Mouse (Mus musculus) retina, embryonic 14.5 days (tissue): ENCODE data around the gene Tsc1.

Experiments
- DNase-seq: peaks from one replicate; pipeline ENCODE4 v3.0.0-alpha.2; 2015; ENCODE audit warnings: low spot score

Tsc1 gene

DNA sequence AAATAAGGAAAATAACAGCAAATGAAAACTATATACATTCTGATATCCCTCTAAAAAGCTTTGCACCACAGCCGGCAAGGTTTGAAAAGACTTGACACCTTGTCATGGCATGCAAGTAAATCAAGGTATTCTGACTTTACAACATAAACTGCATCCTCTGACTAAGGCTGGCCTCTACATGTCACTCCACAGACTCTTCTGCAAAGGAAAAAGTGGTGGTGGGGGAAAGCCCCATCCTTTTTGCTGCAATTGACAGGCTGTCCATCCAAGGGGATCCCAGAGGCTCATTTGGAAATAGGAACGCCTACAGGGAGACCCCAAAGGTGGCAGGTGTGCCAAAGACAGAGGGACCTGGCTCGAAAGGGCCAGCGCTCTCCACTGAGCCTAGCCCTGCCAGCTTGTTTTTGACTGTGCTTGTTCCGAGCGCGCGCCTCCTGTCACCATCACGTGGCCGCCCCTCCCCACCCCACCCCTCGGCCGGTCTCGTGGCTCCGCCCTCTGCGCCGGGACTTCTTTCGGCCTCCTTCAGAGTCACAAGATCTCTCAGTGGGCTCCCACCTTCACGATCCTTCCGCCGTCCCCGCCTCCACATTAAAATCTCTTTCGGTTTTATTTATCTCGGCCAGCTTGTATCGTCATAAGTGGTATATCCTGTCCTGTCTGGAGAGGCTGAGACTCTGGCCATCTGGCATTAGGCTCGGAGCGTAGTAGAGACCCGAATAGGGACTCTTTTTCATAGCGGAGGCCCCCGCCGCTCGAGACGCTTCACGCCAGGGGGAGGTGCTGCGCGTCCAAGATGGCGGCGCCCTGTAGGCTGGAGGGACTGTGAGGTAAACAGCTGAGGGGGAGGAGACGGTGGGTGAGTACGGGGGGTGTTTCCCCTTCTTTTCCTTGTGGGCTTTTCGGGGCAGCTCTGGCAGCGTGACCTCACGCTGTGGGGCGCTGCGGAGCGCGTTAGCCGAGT, at the start of gene Tsc1:
TSS of gene Tsc1 (plus strand) at position 768 of the 964 bp plus-strand sequence.
- DNase-seq, result peak; percentile 97

DNA sequence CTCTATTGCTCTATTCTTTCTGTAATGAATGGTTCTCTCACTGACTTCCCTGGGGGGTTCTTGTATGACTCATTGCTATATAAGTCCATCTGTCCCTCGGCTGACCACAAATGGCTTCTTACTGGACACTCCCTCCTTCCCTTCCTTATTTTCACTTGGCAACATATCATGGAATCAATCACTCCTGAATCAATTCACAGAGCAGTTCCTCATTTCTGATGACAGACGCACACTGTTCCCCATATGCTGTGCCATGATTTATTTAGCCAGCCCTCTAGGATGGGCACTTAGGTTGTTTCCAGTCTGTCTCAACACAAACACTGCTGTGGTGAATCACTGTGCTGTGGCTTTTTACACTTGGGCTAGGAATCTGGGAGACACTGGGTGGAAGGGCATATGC, 49.5 kb upstream of the Tsc1 start:
- DNase-seq, result no peak

DNA sequence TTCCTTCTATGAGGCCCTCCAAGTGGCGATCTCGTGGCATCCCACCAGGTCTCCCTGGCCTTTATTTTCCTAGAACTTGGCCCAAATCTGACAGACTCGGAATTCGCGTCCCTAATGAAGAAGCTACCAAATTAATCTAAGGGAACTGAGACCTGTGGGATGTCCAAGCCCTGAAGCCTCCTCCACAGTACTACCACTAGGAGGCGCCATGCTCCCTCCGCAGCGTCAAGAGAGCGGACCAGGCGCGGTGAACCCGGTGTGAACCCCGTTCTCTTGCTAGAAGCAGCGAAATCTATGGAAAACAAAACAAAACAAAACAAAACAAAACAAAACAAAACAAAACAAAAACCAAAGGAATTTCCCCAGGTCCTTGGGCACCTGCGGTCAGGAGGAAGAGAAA, 48.2 kb upstream of the Tsc1 start:
- DNase-seq, result peak; percentile 81

DNA sequence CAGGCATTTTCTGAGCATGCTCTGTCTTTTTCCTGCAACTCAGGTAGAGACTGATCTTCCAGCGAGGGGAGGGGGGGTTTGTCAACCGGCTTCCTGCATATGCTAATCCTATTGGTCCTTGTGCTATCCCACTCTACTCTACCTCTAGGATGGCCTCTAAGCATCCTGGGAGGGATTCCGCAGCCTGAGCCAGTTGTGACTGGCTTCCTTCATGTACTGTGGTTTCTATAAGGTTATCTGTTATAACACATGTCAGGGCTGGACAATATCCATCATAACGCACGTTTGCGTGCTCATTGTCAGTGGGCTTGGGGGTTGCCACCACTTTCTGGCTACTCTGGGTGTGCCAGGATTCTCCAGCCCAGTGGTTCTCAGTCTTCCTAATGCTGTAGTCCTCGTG, 45.0 kb upstream of the Tsc1 start:
- DNase-seq, result no peak

DNA sequence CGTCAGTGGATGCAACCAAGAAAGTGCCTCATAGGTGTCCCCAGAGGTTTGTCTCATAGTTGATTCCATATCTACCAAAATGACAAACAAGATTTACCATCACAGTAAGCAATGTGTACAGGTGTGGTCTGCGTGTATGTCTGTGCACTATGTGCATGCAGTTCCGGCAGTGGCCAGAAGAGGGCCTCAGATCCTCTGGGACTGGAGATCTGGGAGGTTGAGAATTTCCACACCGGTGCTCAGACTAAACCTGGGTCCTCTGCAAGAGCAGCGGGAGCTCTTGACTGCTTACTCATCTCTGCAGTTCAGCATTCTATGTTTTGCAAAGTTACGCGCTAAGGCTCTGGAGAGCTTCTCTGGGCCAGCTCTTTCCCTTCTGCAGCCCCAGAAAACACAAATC, 44.0 kb upstream of the Tsc1 start:
- no peak for DNase-seq

DNA sequence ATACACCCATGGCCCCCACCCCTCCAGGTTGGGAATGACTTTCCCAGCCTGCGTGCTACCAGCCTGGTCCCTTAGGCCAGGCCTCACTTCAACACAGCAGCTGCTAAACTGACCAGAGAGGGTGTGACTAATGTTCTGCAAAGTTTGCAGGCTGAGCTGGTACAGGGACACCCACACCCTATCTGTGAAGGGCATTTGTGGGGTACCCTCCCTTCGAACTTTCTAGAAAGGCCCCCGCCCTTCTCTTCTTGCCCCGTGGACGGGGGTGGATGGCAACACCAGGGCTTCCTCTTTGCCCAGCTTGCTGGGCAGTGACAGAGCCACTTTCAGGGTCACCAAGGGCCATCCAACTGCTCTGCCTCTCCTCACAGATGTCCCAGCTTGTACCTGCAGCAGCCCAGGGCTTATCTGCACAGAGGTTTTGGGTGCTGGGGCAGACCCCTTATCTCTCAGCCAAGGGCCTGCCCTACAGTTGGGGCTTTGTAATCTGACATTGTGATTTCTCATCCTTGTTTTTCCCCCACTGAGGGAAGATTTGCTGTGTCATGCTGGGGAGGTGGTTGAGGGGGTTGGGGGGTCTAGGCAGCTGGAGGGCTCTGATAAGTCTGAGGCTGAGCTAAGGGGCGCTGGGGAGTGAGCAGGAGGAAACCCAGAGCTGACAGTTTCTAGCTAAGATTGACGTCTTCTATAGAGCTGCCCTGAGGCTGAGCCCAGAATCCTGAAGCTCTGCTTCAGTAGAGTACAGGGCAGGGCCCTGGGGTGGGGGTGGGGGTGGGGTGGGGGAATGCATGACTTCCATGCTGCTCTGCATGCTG, 43.1 kb upstream of the Tsc1 start:
- DNase-seq, result no peak

DNA sequence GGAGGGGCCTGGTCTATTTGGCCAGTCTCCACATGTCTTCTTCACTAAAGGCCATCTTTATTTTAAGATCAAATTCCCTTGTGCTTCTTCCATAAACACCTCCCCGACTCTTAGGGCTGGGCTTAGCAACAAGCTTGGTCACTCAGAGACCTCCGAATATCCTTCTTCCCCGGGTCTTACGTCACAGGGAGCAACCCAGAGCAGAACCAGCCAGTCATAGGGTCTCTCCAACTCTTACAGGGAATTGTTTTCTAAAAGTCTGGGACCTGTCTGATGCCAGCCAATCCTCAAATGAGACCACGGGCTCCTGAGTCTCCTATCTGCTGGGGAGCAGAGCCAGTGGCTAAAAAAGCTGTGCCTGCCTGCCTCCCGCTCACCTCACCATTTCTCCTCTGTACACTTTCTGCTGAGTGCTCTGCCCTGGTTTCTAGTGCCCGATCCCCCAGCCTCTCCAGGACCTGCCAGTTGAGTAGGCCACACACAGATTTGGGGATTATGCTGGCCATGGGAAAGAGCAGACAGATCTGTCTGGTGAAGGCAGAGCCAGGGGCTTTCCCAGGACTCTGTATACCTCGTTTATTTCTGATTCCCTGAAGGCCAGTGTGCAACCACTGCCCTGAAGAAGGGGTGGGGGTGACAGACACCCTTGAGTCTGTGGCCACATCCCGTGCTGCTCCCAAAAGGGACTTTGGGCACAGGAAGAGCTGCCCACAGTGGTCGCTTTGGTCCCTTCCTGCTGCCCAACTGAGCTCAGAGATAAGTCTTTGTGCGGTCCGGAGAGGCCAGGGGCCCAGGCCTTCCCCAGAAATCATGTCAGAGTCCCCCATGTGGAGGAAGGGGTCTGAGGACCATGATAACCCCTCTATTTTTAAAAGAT, 42.1 kb upstream of the Tsc1 start:
- DNase-seq, result no peak

DNA sequence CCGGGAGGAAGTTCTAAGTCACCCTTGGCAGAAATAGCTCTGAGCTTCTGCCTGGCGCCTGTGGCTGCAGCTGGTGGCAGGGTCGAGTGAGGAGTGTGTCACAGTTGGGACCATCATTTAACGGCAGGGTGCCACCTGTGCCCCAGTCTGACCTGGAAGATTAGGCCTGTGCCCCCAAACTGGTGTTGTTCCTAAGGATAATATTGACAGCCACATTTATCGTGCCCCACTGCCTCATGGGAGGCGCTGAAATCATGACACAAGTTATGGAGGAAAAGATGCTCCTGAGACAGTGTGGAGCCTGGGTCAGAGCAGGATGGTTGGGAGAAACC, 41.5 kb upstream of the Tsc1 start:
- no peak for DNase-seq

DNA sequence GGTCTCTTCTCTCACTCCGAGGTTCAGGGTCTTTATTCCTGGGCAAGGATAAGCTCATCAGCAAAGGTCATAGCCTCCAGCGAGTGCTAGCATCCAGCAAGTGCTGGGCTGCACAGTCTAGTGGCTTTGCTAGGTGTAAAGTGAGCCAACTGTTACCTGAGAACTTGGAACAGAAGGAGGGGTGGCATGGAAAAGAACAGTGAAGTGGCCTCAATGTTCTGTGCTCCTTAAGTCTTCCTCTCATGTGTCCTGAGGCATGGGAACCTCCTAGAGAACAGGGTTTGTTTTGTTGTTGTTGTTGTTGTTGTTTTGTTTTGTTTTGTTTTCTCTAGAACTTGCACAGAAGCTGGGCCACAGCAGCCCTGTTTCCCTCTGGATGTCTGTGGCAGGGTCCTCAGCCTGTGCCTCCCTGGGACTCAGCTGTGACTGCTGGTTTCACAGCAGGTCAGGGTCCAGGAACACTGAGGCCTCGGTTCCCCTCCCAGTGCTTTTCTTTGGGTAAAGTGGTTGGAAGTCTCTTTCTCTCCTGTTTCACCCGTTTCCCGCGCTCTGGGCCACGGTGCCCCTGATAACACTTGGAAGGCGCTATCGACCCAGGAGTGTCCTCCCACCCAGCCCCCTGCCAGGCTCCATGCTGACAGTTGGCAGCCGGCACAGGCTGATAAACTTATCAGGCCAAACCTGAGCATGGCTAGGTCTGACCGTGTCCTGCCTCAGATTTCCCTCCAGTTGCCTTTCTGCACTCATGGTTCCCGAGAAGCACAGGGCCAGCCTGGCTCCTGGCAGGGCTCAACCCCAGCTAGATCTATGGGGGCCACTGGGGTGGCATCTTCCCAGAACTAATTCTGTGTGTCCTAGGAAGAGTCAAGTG, 39.1 kb upstream of the Tsc1 start:
- no peak for DNase-seq

DNA sequence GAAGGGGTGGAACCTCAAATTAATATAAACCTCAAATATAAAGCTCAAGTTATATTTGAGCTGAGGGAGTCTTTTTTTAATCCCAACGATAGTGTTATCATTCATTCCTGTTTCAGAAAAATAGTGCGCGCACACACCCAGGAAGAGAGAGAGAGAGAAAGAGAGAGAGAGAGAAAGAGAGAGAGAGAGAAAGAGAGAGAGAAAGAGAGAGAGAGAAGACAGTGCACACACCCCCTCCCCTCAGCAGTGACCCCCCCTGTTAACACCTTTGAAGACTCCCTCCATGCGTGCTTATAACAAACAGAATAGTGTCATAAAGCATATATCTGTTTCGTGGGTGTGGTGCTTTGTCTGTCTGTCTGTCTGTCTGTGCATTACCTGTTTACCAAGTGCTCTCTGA, 37.5 kb upstream of the Tsc1 start:
- DNase-seq, result no peak

DNA sequence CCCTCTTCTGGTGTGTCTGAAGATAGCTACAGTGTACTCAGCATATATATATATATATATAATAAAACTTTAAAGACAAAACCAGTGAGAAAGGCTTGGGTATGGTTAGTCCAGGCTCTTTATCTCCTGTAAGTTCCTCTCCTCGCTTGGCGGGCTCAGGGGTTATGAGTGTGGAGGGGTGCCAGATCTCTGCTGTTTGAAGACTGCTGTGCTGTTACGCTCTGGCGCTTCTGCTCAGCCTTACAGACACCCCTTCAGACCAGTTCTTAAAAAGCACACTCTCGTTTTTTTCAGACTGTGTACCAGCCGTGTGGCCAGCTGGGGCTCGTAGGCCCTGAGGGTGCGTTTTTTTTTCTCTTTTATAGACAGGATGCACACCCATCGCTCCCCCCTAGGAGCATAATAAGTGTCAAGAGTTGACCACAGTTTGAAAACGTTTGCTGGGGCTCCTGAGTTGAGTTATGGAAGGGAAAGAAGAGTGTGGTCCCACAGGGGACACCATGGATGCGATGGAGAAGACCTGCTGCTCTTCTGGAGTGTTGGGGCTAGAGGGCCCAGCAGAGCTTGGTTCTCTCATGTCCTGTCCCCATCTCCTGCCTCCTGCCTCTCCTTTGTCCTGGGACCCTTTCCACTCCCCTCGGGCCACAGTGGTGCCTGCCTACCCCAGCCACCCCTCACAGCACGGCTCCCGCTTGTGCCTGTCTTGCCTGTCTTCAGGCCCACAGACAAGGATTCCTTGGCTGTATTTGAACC, 35.1 kb upstream of the Tsc1 start:
- DNase-seq, result no peak

DNA sequence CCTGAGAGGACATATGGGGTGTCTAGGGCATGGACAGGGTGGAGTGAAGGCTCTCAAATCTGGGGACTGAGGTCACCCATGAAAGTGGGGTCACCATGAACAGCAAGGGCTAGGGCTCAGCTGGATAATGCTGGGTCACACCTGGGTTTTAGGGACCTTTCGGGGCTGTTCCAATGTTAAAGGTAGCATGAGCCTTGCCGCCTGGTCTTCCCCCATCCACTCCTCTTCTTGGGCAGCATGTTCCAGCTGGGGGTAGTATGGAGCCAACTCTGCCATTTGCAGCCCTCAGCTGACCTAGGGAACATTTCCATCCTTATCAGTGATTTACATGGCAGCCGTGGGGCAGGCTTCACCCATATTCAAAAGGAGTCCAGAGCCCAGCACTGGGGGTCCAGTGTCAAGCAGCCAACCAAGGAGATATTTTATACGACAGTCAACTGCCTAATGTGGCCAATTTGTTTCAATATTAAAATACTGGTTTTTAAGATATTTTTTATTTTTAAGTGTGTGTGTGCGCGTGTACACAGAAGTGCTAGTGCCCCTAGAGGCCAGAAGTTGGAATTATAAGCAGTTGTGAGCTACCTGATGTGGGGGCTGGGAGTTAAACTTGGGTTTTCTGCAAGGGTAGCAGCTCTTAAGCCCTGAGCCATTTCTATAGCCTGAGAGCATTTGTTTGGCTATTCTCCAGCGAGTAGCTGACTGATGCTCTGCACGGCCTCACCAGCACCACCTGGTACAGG, 34.3 kb upstream of the Tsc1 start:
- DNase-seq, result no peak

DNA sequence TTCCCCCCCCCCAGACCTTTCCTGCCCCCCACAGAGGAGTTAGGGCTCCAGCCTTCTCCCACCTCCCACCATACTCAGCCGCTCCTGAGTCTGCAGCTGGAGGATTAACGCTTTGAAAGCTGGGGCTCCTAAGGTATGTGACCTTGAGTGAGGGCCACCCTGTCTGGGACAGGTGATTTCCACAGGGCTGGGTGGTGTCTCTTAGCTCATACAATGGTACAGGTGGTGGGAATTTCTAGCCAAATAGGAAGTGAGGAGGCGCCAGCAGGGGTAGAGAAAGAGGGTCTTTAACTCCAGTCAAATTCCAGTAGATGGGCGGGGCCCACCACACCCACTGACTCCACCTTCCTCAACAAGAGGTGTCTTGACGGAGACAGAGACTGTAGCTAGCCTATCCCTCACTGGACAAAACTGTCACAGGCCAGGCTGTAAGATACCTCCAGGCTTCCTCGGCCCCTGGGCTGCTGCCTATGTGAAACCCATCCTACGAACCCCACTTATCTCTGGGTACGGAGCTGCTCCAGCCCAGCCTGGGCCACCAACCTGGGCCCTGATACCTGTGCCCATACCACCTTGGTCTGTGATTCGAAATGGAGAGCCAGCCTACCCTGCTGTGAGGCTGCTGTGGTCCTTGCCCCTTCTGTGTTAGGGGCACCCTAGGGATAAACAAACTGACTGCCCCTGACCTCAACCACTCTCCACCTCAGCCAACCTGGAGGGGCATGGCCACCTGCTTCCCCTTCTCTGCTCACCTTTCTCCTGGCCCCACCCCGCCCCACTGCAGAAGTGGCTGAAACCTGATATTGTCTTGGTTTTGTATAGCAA, 33.5 kb upstream of the Tsc1 start:
- DNase-seq, result no peak

DNA sequence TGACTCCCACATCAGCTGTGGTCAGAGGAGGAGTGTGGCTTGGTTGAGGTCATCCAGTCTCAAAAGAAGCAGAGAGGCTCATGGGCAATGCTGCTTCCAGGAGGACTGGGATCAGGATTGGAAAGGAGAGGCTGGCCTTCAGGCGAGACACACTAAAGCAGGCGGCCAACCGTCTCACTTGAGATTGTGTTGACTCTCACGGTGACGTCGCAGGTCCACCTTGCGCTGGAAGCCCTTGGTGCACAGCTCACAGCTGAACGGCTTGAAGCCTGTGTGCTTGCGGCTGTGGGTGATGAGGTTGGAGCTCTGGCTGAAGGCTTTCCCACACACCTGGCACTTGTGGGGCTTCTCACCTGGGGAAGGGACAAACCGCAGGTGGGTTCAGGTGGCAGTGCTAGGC, 31.2 kb upstream of the Tsc1 start:
- DNase-seq, result no peak

DNA sequence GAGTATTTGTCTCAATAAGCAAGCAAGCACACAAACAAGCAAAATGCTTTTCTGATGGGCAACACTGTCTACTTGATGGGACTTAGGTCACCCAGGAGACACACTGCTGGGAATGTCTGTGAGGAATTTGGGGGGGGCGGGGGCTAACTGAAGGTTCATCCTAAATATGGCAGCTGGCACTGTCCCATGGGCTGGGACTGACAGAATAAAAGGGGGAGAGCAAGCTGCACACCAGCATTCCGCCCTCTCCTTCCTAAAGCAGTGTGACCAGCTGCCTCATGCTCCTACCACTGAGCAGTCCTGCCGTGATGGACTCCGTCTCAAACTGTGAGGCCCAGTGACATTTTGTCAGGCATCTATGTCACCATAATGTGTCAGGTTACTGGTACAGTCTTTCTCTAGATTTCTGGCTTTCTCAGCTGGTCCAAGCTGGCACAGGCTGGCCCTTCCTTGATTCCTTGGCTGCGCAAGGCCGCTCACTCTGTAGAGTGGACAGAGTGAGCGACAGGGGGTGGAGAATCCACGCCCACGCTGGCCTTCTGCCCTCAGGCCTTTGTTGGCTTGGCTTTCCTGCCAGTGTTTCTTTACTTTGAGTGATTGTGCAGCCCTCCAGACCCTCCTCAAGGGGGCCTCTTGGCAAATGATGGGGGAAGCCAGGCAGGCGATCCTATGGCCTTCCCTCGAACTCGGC, 30.2 kb upstream of the Tsc1 start:
- no peak for DNase-seq

DNA sequence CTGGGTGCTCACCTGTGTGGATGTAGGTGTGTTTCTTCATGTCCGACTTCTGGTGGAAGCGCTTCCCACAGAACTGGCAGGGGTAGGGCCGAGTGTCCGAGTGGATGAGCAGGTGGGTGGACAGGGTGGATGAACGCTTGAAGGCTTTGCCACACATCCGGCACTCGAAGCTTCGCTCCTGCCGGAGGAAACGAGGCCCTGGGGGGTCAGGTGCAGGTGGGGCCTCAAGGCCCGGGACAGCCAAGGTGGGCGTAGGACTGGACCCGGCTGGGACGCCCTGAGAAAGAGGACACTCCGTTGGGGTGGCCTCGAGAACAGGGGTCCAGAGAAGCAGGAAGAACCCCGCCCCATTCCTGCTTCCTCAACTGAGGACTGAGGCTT, 29.6 kb upstream of the Tsc1 start:
- DNase-seq, result no peak

DNA sequence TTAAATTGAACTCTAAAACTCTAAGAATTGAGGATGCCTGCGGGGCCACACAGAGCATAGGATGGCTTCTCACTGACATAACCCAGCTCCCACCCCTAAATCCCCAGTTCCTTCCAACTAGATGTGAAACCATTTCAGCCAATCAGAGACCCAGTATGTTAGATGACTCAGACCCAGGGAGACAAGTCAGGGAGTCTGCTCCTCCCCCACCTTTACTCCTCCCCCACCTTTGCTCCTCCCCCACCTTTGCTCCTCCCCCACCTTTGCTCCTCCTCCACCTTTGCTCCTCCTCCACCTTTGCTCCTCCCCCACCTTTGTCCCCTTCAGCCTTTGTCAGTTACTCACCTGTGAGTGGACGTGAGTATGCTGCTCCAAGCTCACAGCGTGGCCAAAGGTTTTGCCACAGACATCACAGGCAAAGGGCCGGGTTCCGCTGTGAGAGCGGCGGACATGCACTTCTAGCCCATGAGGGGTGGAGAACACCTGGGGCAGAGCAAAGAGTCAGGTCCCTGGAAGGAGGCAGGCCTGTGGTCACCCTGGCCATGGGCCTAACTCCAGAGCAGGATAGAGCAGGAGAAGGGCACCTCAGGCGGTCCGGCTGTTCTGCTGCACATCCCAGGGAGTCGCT, 28.5 kb upstream of the Tsc1 start:
- DNase-seq, result no peak

DNA sequence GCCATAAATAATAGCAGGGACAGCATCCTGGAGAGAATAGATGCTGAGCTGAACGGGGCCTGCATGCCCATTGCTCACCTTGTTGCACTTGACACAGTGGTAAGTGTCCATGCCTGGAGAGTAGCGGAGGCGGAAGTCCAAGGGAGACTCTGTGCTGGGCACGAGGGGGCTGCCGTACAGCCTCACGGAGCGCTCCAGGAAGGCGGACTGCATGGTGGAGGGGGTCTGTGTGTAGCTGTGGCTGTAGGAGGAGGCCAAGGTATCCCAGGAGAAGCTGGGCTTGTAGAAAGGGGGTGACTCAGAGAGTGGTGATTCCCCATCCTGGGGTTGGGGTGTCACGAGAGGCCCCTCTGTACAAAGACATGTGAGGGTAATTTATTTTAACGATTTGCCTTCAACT, 27.4 kb upstream of the Tsc1 start:
- DNase-seq, result no peak
